Mouse (Mus musculus) stomach, embryonic 15.5 days (tissue): ENCODE results near the gene Dnah1. TPM values are rescaled to one million over a fixed set of nuclear protein-coding genes. Genes with fewer than 3 reads are reported as not detected.
A peak's percentile ranks its signal among the peaks of the same experiment; 100 is the strongest.

Experiments
- ATAC-seq: fragments of 200-750 bp; cut with Nextera tagmentation; 2 replicates; pipeline ENCODE4 v1.8.0; 2017; ENCODE audit warnings: low read depth, moderate number of reproducible peaks, moderate TSS enrichment; ENCODE audit not compliant: insufficient read depth, low FRiP score
- H3K27ac ChIP-seq: fragments of 300-500 bp; sonication (generic); 2 replicates; pipeline ENCODE4 v1.5.1; 2015; ENCODE audit warnings: mild to moderate bottlenecking, inconsistent platforms
- H3K27me3 ChIP-seq: fragments of 300-500 bp; sonication (generic); replicated peaks from 2 replicates; pipeline ENCODE4 v1.6.1; 2015; ENCODE audit warnings: inconsistent platforms
- H3K36me3 ChIP-seq: fragments of 300-500 bp; sonication (generic); 2 replicates; pipeline ENCODE4 v1.6.1; 2015; ENCODE audit warnings: inconsistent platforms
- H3K4me1 ChIP-seq: fragments of 300-500 bp; sonication (generic); 2 replicates; pipeline ENCODE4 v1.6.1; 2015; ENCODE audit warnings: inconsistent platforms
- H3K4me2 ChIP-seq: fragments of 300-500 bp; sonication (generic); 2 replicates; pipeline ENCODE4 v1.6.1; 2015; ENCODE audit warnings: mild to moderate bottlenecking, inconsistent platforms
- H3K4me3 ChIP-seq: fragments of 300-500 bp; sonication (generic); replicated peaks from 2 replicates; pipeline ENCODE4 v1.5.1; 2015; ENCODE audit warnings: inconsistent platforms
- H3K9ac ChIP-seq: fragments of 300-500 bp; sonication (generic); 2 replicates; pipeline ENCODE4 v1.6.1; 2015; ENCODE audit warnings: inconsistent platforms
- H3K9me3 ChIP-seq: fragments of 300-500 bp; sonication (generic); 2 replicates; pipeline ENCODE4 v1.6.1; 2016; ENCODE audit warnings: inconsistent platforms
- WGBS: fragments of 180-500 bp; shearing (Covaris S2); methylation state at CpG from one replicate; pipeline ENCODE4 v1.1.7; 2015; 5-methylcytosine and 5-hydroxymethylcytosine counted together
- polyA plus RNA-seq: library from polyadenylated mRNA; unstranded; fragments of >200 nt; fragmentation: Nextera tagmentation; extraction: Ambion mirVana; gene quantifications from 2 replicates; pipeline ENCODE4 v1.2.1, GENCODE M21; 2015

Gene Dnah1
- polyA plus RNA-seq, 1 experiment from 2014 or later, result 3.5 TPM

GRCm38 (mm10) chr14:31251626-31252025 lies 72.1 kb downstream of the Dnah1 start:
- peaks cover 10% of the 10 kb centered on the region for H3K4me1 ChIP-seq
- WGBS, result under 1% methylated on average over 18 of the region's 18 CpGs
- H3K27me3 ChIP-seq, result no peaks in the 10 kb centered on the region
- peak overlapping the region; percentile 100 for H3K4me3 ChIP-seq
- peak overlapping the region; percentile 99 for H3K9ac ChIP-seq
- H3K36me3 ChIP-seq, result peaks cover 39% of the 10 kb centered on the region
- peak overlapping the region; percentile 77 for H3K27ac ChIP-seq
- no peaks in the 10 kb centered on the region for H3K9me3 ChIP-seq
- peak overlapping the region; percentile 78 for H3K4me2 ChIP-seq
- no peak; the same call in 1 of the 2 replicates for ATAC-seq

DNA sequence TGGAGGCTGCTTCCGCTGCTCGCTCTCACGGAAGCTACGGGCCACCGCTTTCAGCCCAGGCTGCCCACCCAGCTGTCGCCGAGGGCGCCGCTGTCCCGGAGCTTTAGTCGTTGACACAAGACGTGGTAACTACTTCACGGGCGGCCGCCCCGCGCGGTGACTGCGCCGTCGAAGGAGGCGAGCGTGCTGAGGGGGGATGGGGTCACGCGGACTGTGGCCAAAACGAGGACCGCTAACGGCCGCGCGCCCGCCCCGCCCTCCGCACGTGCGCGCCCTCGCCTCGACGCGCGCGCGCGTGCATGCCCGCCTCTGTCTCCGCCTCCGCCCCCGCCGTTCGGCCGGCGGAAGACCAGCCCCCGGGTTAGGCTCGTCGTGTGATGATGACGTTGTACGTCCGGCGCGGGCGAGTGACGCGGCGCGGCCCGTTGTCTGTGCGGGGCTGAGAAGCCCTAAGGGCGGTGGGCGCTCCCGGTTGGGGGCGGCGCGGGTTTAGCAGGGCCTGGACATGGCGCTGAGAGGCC lies 72.6 kb downstream of the Dnah1 start, which contains the start of the genes Phf7 and Bap1:
Gene Phf7 (minus strand): TSS at position 234 of the 521 bp plus-strand sequence.
Gene Bap1 (plus strand): TSS at position 367 of the 521 bp plus-strand sequence.
- H3K27me3 ChIP-seq, result no peaks in the 10 kb centered on the region
- H3K4me2 ChIP-seq, result peak within 1 kb of the TSS; percentile 78
- H3K36me3 ChIP-seq, result peaks cover 34% of the 10 kb centered on the region
- H3K4me3 ChIP-seq, result peak within 1 kb of the TSS; percentile 100
- peak within 1 kb of the TSS; percentile 94 for H3K27ac ChIP-seq
- H3K9ac ChIP-seq, result peak within 1 kb of the TSS; percentile 99
- ATAC-seq, result peak; percentile 91
- H3K9me3 ChIP-seq, result no peaks in the 10 kb centered on the region
- WGBS, result under 1% methylated on average over 75 of the region's 75 CpGs
- H3K4me1 ChIP-seq, result peaks cover 10% of the 10 kb centered on the region

DNA sequence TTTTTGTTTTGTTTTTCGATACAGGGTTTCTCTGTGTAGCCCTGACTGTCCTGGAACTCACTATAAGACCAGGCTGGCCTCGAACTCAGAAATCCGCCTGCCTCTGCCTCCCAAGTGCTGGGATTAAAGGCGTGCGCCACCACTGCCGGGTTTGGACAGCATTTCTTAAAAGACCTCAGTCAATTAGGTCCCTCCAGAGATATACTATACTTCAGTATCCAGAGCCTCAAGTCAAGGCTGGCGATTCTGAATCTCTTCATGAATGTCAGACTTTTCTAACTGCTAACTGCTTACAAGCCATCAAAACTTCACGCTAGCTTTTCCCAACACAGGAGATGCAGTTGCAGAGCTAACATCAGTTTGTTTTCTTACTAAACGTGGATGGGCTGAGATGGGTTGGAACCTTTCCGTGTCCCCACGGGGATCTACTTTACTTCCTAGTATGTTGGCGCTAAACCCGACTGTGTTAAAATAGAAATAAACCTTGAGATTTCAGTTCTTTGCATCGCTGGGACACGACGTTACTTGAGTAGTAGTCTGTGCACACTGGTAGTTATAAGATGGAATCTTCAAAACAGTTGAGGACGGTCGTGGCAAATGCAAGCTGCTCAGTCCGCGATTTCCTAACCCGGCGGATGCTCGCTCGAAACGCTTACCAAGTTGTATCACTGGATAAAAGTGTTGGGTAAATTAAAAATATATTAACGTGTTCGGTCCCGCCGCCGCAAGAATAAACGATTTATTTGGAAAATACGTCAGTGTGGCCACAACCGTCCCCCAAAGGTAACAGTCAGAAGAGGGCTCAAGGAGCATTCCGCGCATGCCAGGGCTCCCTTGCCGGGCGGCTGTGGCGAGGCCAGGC lies 73.2 kb downstream of the Dnah1 start:
- peak; percentile 83 for ATAC-seq
- peak overlapping the region; percentile 94 for H3K27ac ChIP-seq
- no peaks in the 10 kb centered on the region for H3K9me3 ChIP-seq
- peak overlapping the region; percentile 100 for H3K4me3 ChIP-seq
- no peaks in the 10 kb centered on the region for H3K27me3 ChIP-seq
- 16% methylated on average over 38 of the region's 38 CpGs for WGBS
- peaks cover 10% of the 10 kb centered on the region for H3K4me1 ChIP-seq
- H3K36me3 ChIP-seq, result peaks cover 27% of the 10 kb centered on the region
- peak overlapping the region; percentile 67 for H3K4me2 ChIP-seq
- peak overlapping the region; percentile 69 for H3K9ac ChIP-seq

GRCm38 (mm10) chr14:31248396-31248795 lies 75.3 kb downstream of the Dnah1 start:
- H3K4me2 ChIP-seq, result no peak overlapping the region
- no peak overlapping the region for H3K4me3 ChIP-seq
- no peaks in the 10 kb centered on the region for H3K27me3 ChIP-seq
- peaks cover 10% of the 10 kb centered on the region for H3K4me1 ChIP-seq
- H3K9ac ChIP-seq, result no peak overlapping the region
- 86% methylated on average over 6 of the region's 6 CpGs for WGBS
- ATAC-seq, result no peak
- H3K9me3 ChIP-seq, result no peaks in the 10 kb centered on the region
- H3K36me3 ChIP-seq, result peaks cover 7% of the 10 kb centered on the region; the same call in 1 of the 2 replicates
- no peak overlapping the region for H3K27ac ChIP-seq

GRCm38 (mm10) chr14:31245946-31246345 lies 77.8 kb downstream of the Dnah1 start:
- Histone ChIP-seq H3K36me3 (no peaks in the 10 kb centered on the region), H3K9me3 (no peaks in the 10 kb centered on the region), H3K4me3 (no peak overlapping the region), H3K27ac (no peak overlapping the region), H3K9ac (no peak overlapping the region), H3K4me1 (no peaks in the 10 kb centered on the region), H3K4me2 (no peak overlapping the region), H3K27me3 (no peaks in the 10 kb centered on the region)
- no peak for ATAC-seq
- WGBS, result 76% methylated on average over 1 of the region's 1 CpGs

DNA sequence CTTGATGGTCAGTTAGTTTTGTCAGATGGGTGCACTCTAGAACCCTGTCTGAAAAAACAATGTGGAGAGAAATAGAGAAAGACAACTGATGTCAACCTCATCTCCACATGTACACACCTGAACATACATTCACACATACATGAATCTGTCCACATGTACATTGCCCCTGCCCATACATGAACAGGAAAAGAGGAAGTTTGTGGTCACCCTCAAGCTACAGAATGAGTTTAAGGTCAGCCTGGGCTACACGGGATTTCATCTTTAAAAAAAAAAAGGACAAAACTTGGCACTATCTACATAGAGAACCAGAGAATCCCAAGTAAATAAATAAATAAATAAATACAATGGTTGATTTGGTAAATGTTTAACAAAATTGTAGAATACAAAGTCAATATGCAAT lies 78.9 kb downstream of the Dnah1 start:
- no peaks in the 10 kb centered on the region for H3K4me1 ChIP-seq
- no peak overlapping the region for H3K27ac ChIP-seq
- ATAC-seq, result no peak
- no peaks in the 10 kb centered on the region for H3K9me3 ChIP-seq
- no peak overlapping the region for H3K9ac ChIP-seq
- no peak overlapping the region for H3K4me2 ChIP-seq
- no peaks in the 10 kb centered on the region for H3K36me3 ChIP-seq
- no peak overlapping the region for H3K4me3 ChIP-seq
- no peaks in the 10 kb centered on the region for H3K27me3 ChIP-seq
- 78% methylated on average over 1 of the region's 1 CpGs for WGBS

GRCm38 (mm10) chr14:31240528-31240927 lies 83.2 kb downstream of the Dnah1 start:
- Histone ChIP-seq H3K9ac (no peak overlapping the region), H3K4me3 (no peak overlapping the region), H3K36me3 (no peaks in the 10 kb centered on the region), H3K4me1 (no peaks in the 10 kb centered on the region), H3K4me2 (no peak overlapping the region), H3K27ac (no peak overlapping the region), H3K27me3 (no peaks in the 10 kb centered on the region), H3K9me3 (no peaks in the 10 kb centered on the region)
- 60% methylated on average over 3 of the region's 3 CpGs for WGBS
- no peak for ATAC-seq

GRCm38 (mm10) chr14:31237101-31237882 lies 86.4 kb downstream of the Dnah1 start:
- Histone ChIP-seq H3K36me3 (no peaks in the 10 kb centered on the region), H3K27me3 (no peaks in the 10 kb centered on the region), H3K4me1 (0 out of 2 replicates have a peak, but pooled peaks cover 3% of the 10 kb centered on the region), H3K4me3 (no peak overlapping the region), H3K27ac (no peak overlapping the region), H3K9ac (no peak overlapping the region), H3K9me3 (no peaks in the 10 kb centered on the region), H3K4me2 (no peak overlapping the region)
- ATAC-seq, result no peak
- 77% methylated on average over 7 of the region's 7 CpGs for WGBS

GRCm38 (mm10) chr14:31233996-31234591 lies 89.6 kb downstream of the Dnah1 start:
- Histone ChIP-seq H3K27me3 (no peaks in the 10 kb centered on the region), H3K36me3 (no peaks in the 10 kb centered on the region), H3K27ac (no peak overlapping the region), H3K4me2 (no peak overlapping the region), H3K9ac (no peak overlapping the region), H3K4me3 (no peak overlapping the region), H3K9me3 (no peaks in the 10 kb centered on the region), H3K4me1 (0 out of 2 replicates have a peak, but pooled peaks cover 3% of the 10 kb centered on the region)
- no peak for ATAC-seq
- WGBS, result 14% methylated on average over 11 of the region's 11 CpGs

DNA sequence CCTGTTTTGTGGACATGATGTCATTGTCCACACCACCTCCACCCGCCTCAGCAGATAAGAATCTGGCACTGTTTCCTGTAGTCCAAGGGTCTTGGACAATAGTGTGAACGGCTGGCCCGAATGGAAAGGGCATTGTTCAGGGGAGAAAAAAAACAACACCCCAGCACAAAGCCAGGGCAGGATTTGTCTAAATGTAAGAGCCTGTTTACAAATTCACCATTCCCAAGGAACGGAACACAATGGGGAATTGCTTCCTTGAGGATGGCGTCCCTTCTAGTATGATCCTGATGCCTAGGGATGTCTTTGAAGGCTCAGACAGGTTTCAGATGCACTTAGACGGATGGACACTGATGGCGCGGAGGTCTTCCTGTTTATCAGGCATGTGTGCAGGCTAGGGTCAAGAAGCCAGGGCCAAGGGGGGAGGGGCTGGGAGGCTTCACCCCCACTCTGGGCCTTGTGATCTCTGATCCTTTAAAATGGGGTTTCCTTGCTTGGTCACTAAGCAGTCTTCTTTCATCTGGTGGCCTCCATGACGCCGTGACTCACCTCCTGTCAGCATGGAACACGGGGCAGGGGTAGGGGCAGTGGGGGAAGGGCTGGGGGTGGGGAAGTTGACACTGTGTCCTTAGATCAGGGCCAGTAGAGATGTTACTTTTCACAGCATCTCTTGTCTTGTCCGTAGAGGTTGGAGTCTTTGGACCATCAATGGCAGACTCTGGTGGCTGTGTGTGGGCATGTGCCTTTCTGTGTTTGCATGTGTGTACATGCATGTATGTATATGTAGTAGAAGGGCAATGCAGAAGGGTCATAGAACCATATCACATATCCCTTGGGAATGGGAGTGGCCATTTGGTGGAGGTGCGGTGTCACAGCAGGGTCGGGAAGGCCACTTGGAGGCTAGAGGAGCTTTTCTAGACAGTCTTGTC lies 90.4 kb downstream of the Dnah1 start:
- no peak overlapping the region for H3K27ac ChIP-seq
- H3K9ac ChIP-seq, result no peak overlapping the region
- 0 out of 2 replicates have a peak, but pooled peaks cover 3% of the 10 kb centered on the region for H3K4me1 ChIP-seq
- peak; percentile 11; the same call in 1 of the 2 replicates for ATAC-seq
- H3K27me3 ChIP-seq, result no peaks in the 10 kb centered on the region
- H3K9me3 ChIP-seq, result no peaks in the 10 kb centered on the region
- 68% methylated on average over 14 of the region's 14 CpGs for WGBS
- no peak overlapping the region for H3K4me3 ChIP-seq
- H3K36me3 ChIP-seq, result no peaks in the 10 kb centered on the region
- H3K4me2 ChIP-seq, result no peak overlapping the region
